Mouse (Mus musculus): Measurements from ENCODE around the gene Acacb.

Acacb gene

GRCm38 (mm10) chr5:114135516-114135915 is 10.8 kb upstream of the Acacb start:
- in situ Hi-C loops (cut with MseI, MboI) = no loop called here

GRCm38 (mm10) chr5:114137481-114138276 is 8.7 kb upstream of the Acacb start:
- in situ Hi-C loops (cut with MseI, MboI) = no loop called here

DNA sequence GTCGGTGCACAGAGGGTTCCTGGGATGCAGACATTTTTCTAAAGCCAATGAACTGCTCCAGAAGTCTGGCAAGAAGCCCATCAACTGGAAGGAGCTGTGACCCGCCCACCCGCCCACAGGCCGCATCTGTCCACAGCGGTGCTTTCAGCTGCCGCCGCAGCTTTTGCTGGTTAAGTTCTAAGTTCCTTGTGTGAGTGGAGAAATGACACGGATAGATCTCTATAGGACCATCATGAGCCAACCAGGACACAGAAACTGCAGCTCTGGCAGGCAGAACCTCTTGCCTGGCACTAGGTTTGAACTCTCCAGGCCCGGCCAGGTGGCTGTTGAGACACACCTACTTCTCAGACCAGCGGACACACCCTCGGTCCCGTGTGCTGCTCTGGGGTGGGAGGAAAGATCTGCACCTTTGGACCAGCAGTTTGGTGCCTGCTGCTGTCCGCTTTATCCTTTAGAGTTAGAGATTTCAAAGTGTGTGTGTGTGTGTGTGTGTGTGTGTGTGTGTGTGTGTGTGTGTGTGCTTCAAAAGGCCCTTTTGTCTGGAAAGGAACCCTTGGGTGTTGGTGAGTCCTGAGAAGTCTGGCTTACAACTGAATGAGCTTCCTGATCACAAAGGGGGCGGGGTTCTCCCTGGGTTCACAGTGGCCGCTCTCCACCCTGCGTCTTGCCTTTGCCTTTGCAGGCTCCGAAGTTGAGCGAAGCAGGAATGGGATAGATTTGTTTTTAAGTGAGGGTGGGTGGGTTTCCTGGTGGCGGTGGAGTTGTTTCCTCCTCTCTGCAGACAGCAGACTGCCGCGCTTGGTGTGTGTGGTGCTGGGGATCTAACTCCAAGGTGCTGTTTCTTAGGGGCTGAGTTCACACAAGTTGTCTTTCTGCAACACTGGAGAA is 7.8 kb upstream of the Acacb start:
- in situ Hi-C loops (cut with MseI, MboI) = no loop called here

DNA sequence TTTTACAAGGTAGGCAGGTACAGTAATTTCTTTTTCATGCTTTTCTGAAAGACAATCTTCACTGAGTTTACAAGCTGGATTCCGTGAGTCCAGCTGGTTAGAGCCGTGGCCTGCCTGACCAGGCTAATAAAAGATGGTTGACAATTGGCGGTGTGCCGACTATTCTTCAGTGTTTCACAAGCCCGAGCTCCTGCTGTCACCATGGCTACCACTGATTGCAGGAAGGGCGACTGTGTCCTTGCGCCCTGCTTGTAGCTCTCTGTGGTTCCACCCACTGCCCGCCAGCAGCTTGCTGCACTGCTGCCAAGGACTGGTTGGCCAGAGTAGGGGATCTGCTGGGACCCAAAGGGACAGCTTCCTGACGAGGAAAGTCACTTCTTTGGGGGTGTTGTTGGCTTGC is 7.2 kb upstream of the Acacb start:
- in situ Hi-C loops (cut with MseI, MboI) = no loop called here

- in situ Hi-C loops (cut with MseI, MboI) = no loop called here
Measured at GRCm38 (mm10) chr5:114147043-114147972, 973 bp downstream of the Acacb start.

DNA sequence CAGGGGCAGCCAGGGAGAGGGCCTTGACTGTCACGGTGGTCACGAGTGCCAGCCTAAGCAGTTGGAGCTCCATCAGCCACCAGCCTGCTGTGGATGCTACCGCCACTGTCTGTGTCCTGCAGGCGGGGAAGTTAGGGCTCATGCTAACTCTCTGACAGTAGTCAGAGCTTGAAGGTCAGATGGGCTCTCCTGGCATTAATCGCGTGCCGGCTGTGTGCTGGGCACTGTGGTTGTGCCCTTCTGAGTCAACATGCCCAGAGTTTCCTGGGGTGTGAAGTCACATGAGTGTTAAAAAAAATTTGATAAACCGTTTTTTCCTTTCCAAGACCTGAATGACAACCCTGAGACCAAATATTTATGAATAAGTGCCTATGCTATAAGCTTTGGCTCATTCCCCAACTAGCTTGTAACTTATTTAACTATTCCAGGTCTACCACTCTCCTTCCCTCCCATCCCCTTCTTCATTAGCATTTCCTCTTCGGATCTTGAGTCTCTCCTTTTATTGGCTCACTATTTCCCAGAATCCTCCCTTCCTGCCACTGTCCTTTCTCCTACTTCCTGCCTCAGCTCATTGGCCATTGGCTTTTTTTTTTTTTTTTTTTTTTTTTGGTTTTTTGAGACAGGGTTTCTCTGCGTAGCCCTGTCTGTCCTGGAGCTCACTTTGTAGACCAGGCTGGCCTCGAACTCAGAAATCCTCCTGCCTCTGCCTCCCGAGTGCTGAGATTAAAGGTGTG is 6.2 kb downstream of the Acacb start:
- in situ Hi-C loops (cut with MseI, MboI) = no loop called here

GRCm38 (mm10) chr5:114153490-114153889 is 7.2 kb downstream of the Acacb start:
- in situ Hi-C loops (cut with MseI, MboI) = no loop called here

DNA sequence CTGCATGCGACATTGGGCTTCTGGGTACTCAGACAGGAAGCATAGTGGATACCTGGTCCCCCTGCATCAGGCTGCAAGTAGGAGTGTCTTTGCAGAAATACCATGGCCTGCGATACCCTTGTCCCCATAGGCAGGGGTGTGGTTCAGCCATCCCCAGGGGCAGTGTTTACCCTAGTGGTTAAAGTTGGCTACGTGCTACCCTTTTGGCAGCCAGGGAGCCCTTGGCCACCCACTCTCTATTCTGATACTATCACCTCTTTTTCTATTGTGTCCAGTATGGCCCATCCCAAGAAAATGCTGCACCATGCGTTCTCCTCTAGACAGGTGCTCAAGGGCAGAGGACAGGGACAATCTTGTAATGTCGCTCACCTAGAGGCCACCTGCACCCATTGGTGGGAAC is 8.4 kb downstream of the Acacb start:
- in situ Hi-C loops (cut with MseI, MboI) = no loop called here

- in situ Hi-C loops (cut with MseI, MboI) = no loop called here
Measured at GRCm38 (mm10) chr5:114155168-114155933, 9.0 kb downstream of the Acacb start.

GRCm38 (mm10) chr5:114157236-114157635 is 10.9 kb downstream of the Acacb start:
- in situ Hi-C loops (cut with MseI, MboI) = no loop called here

- in situ Hi-C loops (cut with MseI, MboI) = no loop called here
Measured at GRCm38 (mm10) chr5:114161424-114161823, 15.1 kb downstream of the Acacb start.

DNA sequence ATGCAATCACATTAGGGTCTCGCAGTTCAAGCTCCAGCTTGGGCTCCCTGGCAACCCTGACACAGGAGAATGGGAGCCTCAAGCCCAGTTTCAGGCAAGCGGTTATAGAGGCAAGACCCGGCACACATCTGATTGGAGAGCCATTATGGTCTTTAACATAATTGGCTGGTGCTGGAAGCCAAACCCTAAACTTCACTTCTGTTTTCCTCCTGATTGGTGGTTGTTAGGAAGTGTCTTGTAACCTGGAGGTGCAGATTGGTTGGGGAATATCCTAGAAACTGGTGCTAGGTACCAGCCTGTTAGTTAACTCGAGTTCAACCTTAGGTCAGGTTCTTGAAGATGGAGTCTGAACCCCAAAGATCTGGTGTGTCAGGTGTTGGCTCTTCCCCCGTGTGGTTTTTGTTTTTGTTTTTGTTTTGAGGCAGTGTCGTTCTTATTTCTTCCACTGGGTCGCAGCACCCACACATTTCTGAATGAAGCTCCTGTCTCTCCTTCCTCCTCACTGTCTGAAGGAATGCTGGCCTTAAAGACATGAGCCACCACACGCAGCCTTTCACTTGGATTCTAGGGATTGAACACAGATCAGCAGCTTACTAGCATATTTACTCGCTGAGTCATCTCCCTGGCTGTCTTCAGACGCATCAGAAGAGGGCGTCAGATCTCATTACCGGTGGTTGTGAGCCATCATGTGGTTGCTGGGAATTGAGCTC is 15.9 kb downstream of the Acacb start:
- in situ Hi-C loops (cut with MseI, MboI) = no loop called here

DNA sequence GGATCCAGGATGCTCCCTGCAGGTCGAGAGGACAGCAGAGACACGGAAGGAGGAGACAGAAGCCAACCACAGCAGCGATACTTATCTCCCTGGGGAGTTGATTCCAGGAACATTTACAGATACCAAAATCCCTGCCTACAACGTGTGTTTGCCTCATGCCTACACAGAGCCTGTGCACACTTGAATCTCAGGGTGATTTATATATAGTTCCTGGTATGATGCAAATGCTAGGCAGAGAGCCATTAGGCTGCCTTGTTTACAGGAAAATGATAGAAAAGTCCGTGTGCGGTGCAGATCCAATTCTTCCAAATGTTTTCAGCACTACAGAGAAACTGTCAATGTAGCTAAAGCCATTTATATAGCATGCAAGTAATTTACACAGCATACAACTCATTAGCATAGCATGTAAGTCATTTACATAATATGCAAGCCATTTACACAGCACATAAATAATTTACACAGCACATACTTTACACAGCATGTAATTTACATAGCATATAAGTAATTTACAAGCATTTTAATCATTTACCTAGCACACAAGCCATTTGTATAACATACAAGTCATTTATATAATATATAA is 16.9 kb downstream of the Acacb start:
- in situ Hi-C loops (cut with MseI, MboI) = no loop called here

- in situ Hi-C loops (cut with MseI, MboI) = no loop called here
Measured at GRCm38 (mm10) chr5:114170345-114170744, 24.0 kb downstream of the Acacb start.

DNA sequence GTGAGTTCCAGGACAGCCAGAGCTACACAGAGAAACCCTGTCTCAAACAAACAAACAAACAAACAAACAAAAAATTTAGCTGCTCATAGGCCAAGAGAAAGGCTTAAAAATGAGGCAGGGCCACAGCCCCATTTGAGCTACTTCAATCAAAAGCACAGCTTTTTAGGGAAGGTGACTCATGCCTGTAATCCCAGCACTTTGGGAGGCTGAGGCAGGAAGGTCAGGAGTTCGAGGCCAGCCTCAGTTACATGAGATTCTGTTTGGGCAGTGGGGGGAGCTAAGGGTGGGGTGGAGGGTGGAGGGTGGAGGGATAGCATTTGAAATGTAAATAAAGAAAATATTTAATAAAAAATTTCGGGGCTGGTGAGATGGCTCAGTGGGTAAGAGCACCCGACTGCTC is 26.6 kb downstream of the Acacb start:
- in situ Hi-C loops (cut with MseI, MboI) = no loop called here

DNA sequence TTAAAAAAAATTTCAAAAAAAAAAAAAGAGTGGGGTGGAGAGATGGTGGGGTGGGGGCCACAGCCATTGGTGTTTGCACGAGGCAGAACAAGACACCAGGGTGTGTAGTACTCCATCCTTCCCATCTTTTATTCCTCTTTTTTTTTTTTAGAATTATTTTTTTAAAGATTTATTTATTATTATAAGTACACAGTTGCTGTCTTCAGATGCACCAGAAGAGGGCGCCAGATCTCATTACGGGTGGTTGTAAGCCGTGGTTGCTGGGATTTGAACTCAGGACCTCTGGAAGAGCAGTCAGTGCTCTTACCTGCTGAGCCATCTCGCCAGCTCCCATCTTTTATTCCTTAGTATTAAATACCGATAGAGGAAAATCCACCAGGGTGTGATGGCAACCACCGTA is 27.1 kb downstream of the Acacb start:
- in situ Hi-C loops (cut with MseI, MboI) = no loop called here

GRCm38 (mm10) chr5:114173877-114174581 is 27.7 kb downstream of the Acacb start:
- in situ Hi-C loops (cut with MseI, MboI) = no loop called here

GRCm38 (mm10) chr5:114174639-114175038 is 28.3 kb downstream of the Acacb start:
- in situ Hi-C loops (cut with MseI, MboI) = loop anchor here in 1 of 2 experiments (5.0 kb wide), 1 partner anchor 133 kb away; no protein-coding TSS in a partner anchor

Measured in mouse trophoblast stem cell (cell line).